Comparison of ENCODE assay signal across 16 mouse cellular contexts in the genomic region with DNA sequence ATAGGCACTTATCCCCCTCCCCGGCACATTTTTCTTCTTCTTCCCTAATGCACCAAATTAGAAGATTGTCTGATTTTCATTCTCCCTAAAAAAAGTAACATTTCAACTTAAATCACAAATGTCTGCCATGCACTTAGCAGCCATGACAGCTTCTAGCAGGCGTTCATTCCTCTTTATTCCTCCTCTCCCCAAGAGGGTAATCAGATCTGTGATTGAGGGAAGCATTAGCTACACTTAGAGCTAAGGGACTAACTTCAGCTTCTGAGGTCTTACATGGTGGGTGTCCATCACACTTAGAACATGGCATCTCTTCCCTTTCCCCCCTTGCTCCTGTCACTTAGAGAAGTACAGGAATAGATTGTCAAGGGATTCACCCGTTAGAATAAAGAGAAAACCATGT.
"Had no signal": no experiment of that assay in that cellular context is flagged by ENCODE, and none has a peak within 500 bp of the region (broad histone marks: within the 10 kb centered on the region; RNA-seq: fewer than 3 reads in every experiment).

No protein-coding gene starts in this region.

- H3K27ac ChIP-seq: neural tube, embryonic 13.5 days; neural tube, embryonic 15.5 days; stomach, embryonic 15.5 days; stomach, postnatal 0 days had no signal

- H3K4me3 ChIP-seq: neural tube, embryonic 13.5 days; neural tube, embryonic 15.5 days; stomach, embryonic 15.5 days had no signal

- H3K9ac ChIP-seq: neural tube, embryonic 13.5 days; neural tube, embryonic 15.5 days; stomach, embryonic 15.5 days had no signal

- H3K36me3 ChIP-seq: neural tube, embryonic 13.5 days; neural tube, embryonic 15.5 days; stomach, embryonic 15.5 days had no signal

- H3K27me3 ChIP-seq: neural tube, embryonic 13.5 days; neural tube, embryonic 15.5 days; stomach, embryonic 15.5 days had no signal

- H3K4me2 ChIP-seq: neural tube, embryonic 13.5 days; neural tube, embryonic 15.5 days; stomach, embryonic 15.5 days had no signal

- DNase-seq: retina, postnatal 1 day; right cerebral cortex, adult 18-20 months; right cerebral cortex, postnatal 14 days; right cerebral cortex, postnatal 25 days; right cerebral cortex, postnatal 4 days; spleen, adult 18-20 months; thymus, adult 18-20 months; thymus, adult 2 months; thymus, postnatal 14 days; thymus, postnatal 25 days; thymus, postnatal 36 days; thymus, postnatal 4 days had no signal

- H3K9me3 ChIP-seq: neural tube, embryonic 13.5 days; neural tube, embryonic 15.5 days; stomach, embryonic 15.5 days had no signal
